Mouse (Mus musculus) cerebellum, adult 2 months (tissue): ENCODE data around the gene Vcam1.

ENCODE experiments used
- CTCF ChIP-seq: fragments of 200-500 bp; IDR thresholded peaks from 2 replicates; pipeline ENCODE4 v1.5.1; 2011; ENCODE audit warnings: low read depth, mild to moderate bottlenecking, control low read depth, low read length, moderate library complexity, borderline replicate concordance; ENCODE audit not compliant: insufficient read depth
- POLR2A ChIP-seq: fragments of 200-500 bp; IDR thresholded peaks from 2 replicates; pipeline ENCODE4 v1.6.1; 2011; ENCODE audit warnings: low read length, control low read depth, borderline replicate concordance; ENCODE audit not compliant: insufficient read depth

- no peak for TF ChIP-seq CTCF
- no peak for TF ChIP-seq POLR2A
Observed at GRCm38 (mm10) chr3:116130711-116131110, 1.2 kb upstream of the Vcam1 start.
